Mouse (Mus musculus): Measurements from ENCODE around the gene Bcl9. TPM values are rescaled to one million over a fixed set of nuclear protein-coding genes. Genes with fewer than 3 reads are reported as not detected.

Gene Bcl9
- polyA plus RNA-seq, 1 experiment from 2014 or later: 43.7 TPM

DNA sequence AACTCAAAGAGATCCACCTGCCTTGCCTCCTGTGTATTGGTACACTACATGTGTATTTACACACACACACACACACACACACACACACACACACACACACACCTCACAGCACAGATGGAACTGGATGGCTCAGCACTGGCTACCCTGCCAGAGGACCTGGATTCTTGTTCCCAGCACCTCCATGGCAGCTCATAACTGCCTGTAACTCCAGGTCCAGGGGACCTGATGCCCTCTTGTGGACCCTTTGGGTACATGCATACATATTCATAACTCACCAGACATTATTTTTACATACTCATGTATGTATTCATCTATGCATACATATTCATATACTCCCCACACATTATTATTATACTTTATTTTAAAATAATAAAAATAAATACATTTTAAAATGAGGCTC lies 2.2 kb upstream of the Bcl9 start:
- Histone ChIP-seq H3K9ac (ENCODE audit: low read depth, low read length) (no peak overlapping the region), H3K36me3 (ENCODE audit: insufficient read depth, low read length) (no peaks in the 10 kb centered on the region), H3K27ac (no peak overlapping the region; the same call in 1 of the 2 replicates), H3K9me3 (replicated peaks; ENCODE audit: low read length) (no peaks in the 10 kb centered on the region), H3K4me2 (ENCODE audit: low read length) (no peak overlapping the region), H3K4me1 (replicated peaks; ENCODE audit: insufficient read depth, low read length) (0 out of 2 replicates have a peak, but pooled peaks cover 11% of the 10 kb centered on the region), H3K4me3 (replicated peaks; ENCODE audit: low read depth, low read length) (no peak overlapping the region), H3K27me3 (ENCODE audit: insufficient read depth, low read length) (no peaks in the 10 kb centered on the region)
- ATAC-seq (replicated peaks; ENCODE audit: low FRiP score, low read depth): no peak
- no peak for DNase-seq (ENCODE audit: low spot score)
- TF ChIP-seq CTCF (IDR thresholded peaks at IDR 0.05; ENCODE audit: low read depth): peak; percentile 43; the same call in 1 of the 2 replicates

DNA sequence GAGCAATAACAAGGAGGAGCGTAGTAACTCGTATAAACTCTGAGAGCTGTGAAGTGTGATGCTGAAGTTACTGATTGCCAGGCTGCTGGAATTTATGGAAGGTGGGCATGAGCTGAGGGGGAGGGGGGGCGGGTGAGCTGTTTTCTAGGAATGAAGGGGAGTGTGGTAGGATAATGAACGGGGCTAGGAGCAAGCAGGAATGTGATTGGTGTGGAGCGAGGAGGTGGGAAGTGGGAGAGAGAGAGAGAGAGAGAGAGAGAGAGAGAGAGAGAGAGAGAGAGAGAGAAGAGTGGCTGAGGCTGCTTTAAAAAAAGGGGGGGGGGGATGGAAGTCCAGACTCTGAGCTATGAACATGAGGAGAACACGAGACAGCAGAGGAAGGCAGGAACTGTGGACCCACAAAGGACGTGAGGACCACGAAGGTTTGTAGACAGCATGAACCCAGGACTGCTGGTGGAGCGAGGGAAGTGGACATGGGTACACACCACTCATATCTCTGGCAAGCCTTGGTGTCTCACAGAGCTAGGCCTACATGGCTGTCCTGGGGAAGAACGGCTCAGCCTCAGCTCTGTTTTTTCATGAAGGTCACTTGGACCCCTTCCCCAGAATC lies 1.2 kb upstream of the Bcl9 start:
- H3K27me3 ChIP-seq (ENCODE audit: insufficient read depth, low read length): no peaks in the 10 kb centered on the region
- H3K4me2 ChIP-seq (ENCODE audit: low read length): peak overlapping the region; percentile 80
- H3K4me3 ChIP-seq (replicated peaks; ENCODE audit: low read depth, low read length): peak overlapping the region; percentile 72; the same call in 1 of the 2 replicates
- TF ChIP-seq CTCF (IDR thresholded peaks at IDR 0.05; ENCODE audit: low read depth): no peak
- peak overlapping the region; percentile 99 for H3K27ac ChIP-seq
- no peaks in the 10 kb centered on the region for H3K9me3 ChIP-seq (replicated peaks; ENCODE audit: low read length)
- peaks cover 11% of the 10 kb centered on the region; the same call in 1 of the 2 replicates for H3K4me1 ChIP-seq (replicated peaks; ENCODE audit: insufficient read depth, low read length)
- ATAC-seq (replicated peaks; ENCODE audit: low FRiP score, low read depth) (peak; percentile 85), DNase-seq (ENCODE audit: low spot score) (peak; percentile 92)
- no peak overlapping the region; the same call in 1 of the 2 replicates for H3K9ac ChIP-seq (ENCODE audit: low read depth, low read length)
- no peaks in the 10 kb centered on the region for H3K36me3 ChIP-seq (ENCODE audit: insufficient read depth, low read length)
- 15% methylated on average over 10 of the region's 10 CpGs for WGBS

DNA sequence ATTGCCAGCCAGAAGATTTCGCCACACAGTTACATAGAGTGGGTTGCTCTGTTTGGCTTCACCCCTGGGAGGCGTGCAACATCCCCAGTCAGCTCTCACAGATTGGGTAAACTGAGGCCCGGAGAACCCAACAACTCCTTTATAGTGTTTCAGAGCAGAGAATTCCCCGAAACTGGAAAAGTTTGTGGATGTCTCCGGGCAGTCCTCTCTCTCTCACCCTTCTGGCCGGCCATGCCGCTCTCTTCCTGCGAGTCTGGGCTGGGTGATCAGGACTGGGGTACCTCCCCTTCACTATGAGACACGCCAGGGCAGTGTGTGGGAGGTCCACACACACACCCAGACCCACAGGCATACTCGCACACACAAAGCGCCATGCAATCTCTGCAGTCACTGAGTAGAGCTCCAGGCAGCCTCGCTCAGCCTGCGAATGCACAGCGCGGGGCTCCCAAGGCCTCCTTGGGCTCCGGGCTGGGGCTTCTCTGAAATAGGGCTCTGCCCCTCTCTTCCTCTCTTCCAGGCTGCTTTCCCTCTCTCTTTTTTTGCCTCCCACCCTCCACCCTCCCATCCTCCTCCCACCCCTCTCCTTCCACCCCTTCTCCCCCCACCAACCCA lies 670 bp downstream of the Bcl9 start:
- H3K36me3 ChIP-seq (ENCODE audit: insufficient read depth, low read length): no peaks in the 10 kb centered on the region
- DNase-seq (ENCODE audit: low spot score) (peak; percentile 69), ATAC-seq (replicated peaks; ENCODE audit: low FRiP score, low read depth) (peak; percentile 26; the same call in 1 of the 2 replicates)
- H3K27ac ChIP-seq: peak overlapping the region; percentile 99
- H3K9me3 ChIP-seq (replicated peaks; ENCODE audit: low read length): no peaks in the 10 kb centered on the region
- no peaks in the 10 kb centered on the region for H3K27me3 ChIP-seq (ENCODE audit: insufficient read depth, low read length)
- H3K4me2 ChIP-seq (ENCODE audit: low read length): peak overlapping the region; percentile 80
- peak overlapping the region; percentile 72 for H3K4me3 ChIP-seq (replicated peaks; ENCODE audit: low read depth, low read length)
- H3K4me1 ChIP-seq (replicated peaks; ENCODE audit: insufficient read depth, low read length): peaks cover 11% of the 10 kb centered on the region; the same call in 1 of the 2 replicates
- H3K9ac ChIP-seq (ENCODE audit: low read depth, low read length): peak overlapping the region; percentile 75
- no peak for TF ChIP-seq CTCF (IDR thresholded peaks at IDR 0.05; ENCODE audit: low read depth)
- 1% methylated on average over 15 of the region's 16 CpGs for WGBS

DNA sequence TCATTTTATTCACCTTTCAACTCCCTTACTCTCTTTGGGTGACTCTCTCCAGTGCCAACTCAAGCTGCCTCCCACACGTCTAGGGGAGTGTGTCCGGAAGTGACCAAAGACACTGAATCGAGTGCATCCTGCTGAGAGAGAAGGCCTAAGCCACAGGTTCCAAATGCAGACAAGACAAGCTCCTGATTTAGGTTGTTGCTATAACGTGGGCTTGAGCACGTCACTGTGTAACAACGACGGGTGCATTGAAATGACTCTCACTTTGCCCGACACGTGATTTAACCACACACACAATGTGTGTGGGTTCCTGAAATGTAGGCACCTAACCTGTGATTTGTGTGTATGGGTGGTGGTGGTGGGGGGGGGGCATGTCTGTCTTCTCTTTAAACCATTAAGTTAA lies 3.4 kb downstream of the Bcl9 start:
- Histone ChIP-seq H3K9me3 (replicated peaks; ENCODE audit: low read length) (no peaks in the 10 kb centered on the region), H3K27me3 (ENCODE audit: insufficient read depth, low read length) (no peaks in the 10 kb centered on the region), H3K4me1 (replicated peaks; ENCODE audit: insufficient read depth, low read length) (peaks cover 11% of the 10 kb centered on the region; the same call in 1 of the 2 replicates), H3K4me3 (replicated peaks; ENCODE audit: low read depth, low read length) (no peak overlapping the region), H3K36me3 (ENCODE audit: insufficient read depth, low read length) (no peaks in the 10 kb centered on the region), H3K9ac (ENCODE audit: low read depth, low read length) (no peak overlapping the region), H3K27ac (no peak overlapping the region), H3K4me2 (ENCODE audit: low read length) (no peak overlapping the region)
- peak; percentile 25 for DNase-seq (ENCODE audit: low spot score)
- 42% methylated on average over 9 of the region's 9 CpGs for WGBS
- ATAC-seq (replicated peaks; ENCODE audit: low FRiP score, low read depth): no peak
- TF ChIP-seq CTCF (IDR thresholded peaks at IDR 0.05; ENCODE audit: low read depth): no peak

DNA sequence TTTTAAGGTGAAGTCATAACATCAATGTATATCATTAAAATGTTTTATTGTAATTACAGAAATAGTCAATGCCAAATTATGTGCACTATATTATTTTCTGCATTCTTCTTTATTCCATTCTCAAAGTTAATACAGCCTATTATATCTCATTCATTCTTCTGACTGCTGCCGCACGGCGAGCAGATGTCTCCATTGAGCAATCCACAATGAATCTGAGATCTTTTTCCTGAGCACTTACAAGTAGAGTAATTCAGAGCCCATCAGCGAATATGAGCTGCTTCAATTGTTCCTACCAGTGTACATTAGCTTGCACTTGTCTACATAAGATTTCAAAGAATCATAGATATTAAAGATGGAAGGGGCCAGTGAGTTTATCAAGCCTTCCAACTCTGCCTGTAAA lies 12.8 kb downstream of the Bcl9 start:
- H3K4me3 ChIP-seq (replicated peaks; ENCODE audit: low read depth, low read length): no peak overlapping the region
- no peaks in the 10 kb centered on the region for H3K9me3 ChIP-seq (replicated peaks; ENCODE audit: low read length)
- H3K27ac ChIP-seq: no peak overlapping the region
- ATAC-seq (replicated peaks; ENCODE audit: low FRiP score, low read depth) (no peak), DNase-seq (ENCODE audit: low spot score) (no peak)
- 95% methylated on average over 4 of the region's 4 CpGs for WGBS
- TF ChIP-seq CTCF (IDR thresholded peaks at IDR 0.05; ENCODE audit: low read depth): no peak
- H3K4me1 ChIP-seq (replicated peaks; ENCODE audit: insufficient read depth, low read length): no peaks in the 10 kb centered on the region
- no peaks in the 10 kb centered on the region; the same call in 1 of the 2 replicates for H3K36me3 ChIP-seq (ENCODE audit: insufficient read depth, low read length)
- H3K27me3 ChIP-seq (ENCODE audit: insufficient read depth, low read length): no peaks in the 10 kb centered on the region
- H3K9ac ChIP-seq (ENCODE audit: low read depth, low read length): no peak overlapping the region
- H3K4me2 ChIP-seq (ENCODE audit: low read length): no peak overlapping the region

DNA sequence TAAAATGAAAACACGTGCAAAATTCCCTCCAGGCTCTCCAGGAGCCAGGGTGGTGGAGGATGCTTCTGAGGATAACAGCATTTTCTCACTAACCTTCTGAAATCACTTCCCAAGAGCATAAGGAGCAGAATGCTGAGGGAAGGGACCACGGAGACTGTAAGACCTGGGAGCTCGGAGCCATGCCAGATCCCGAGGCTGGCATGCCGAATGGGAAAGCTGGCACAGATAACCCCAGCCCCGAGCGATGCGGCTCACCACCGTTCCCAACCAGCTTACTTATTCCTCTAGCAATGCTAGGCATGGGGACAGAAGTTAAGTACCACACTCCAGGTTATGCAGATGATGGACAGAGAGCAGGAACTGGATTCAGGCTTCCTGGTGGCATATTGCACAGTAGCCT lies 13.7 kb downstream of the Bcl9 start:
- Histone ChIP-seq H3K27ac (no peak overlapping the region), H3K36me3 (ENCODE audit: insufficient read depth, low read length) (no peaks in the 10 kb centered on the region; the same call in 1 of the 2 replicates), H3K9ac (ENCODE audit: low read depth, low read length) (no peak overlapping the region), H3K4me2 (ENCODE audit: low read length) (no peak overlapping the region), H3K9me3 (replicated peaks; ENCODE audit: low read length) (no peaks in the 10 kb centered on the region), H3K27me3 (ENCODE audit: insufficient read depth, low read length) (no peaks in the 10 kb centered on the region), H3K4me3 (replicated peaks; ENCODE audit: low read depth, low read length) (no peak overlapping the region), H3K4me1 (replicated peaks; ENCODE audit: insufficient read depth, low read length) (no peaks in the 10 kb centered on the region)
- ATAC-seq (replicated peaks; ENCODE audit: low FRiP score, low read depth) (no peak), DNase-seq (ENCODE audit: low spot score) (no peak)
- no peak for TF ChIP-seq CTCF (IDR thresholded peaks at IDR 0.05; ENCODE audit: low read depth)
- WGBS: 94% methylated on average over 9 of the region's 9 CpGs
